1 mouse cellular context compared by ENCODE assay signal in genomic region chr12:110696173-110696974, GRCm38 (mm10).
TF ChIP-seq lines count a peak whose summit lies in the region.

No protein-coding gene starts in this region.

TF ChIP-seq in CH12.LX, 34 proteins besides CTCF, POLR2A, EP300 and RAD21 (continued from another document):
- TF ChIP-seq USF2 (conservative IDR thresholded peaks at IDR 0.05; ENCODE audit: low read depth, low read length) (no peak; the same call in 1 of the 2 replicates), MAZ (IDR thresholded peaks at IDR 0.05; ENCODE audit: low read depth, low read length) (no peak), PAX5 (IDR thresholded peaks at IDR 0.05; ENCODE audit: low read length) (no peak), ZMIZ1 (IDR thresholded peaks at IDR 0.05; ENCODE audit: low read depth, low read length) (peak; percentile 99), MEF2A (IDR thresholded peaks at IDR 0.05; ENCODE audit: borderline replicate concordance, low read depth, low read length) (peak; percentile 67; the same call in 1 of the 2 replicates), ZNF384 (IDR thresholded peaks at IDR 0.05; ENCODE audit: low read depth, low read length) (no peak), RCOR1 (conservative IDR thresholded peaks at IDR 0.05; ENCODE audit: low read depth, low read length) (no peak), ZC3H11A (IDR thresholded peaks at IDR 0.05; ENCODE audit: low read depth, low read length) (no peak), E2F4 (IDR thresholded peaks at IDR 0.05; ENCODE audit: insufficient replicate concordance, low read depth, low read length) (no peak; the same call in 1 of the 2 replicates), TCF12 (IDR thresholded peaks at IDR 0.05; ENCODE audit: low read depth, low read length) (peak; percentile 80), HCFC1 (IDR thresholded peaks at IDR 0.05; ENCODE audit: low read depth, low read length) (peak; percentile 73), ZKSCAN1 (IDR thresholded peaks at IDR 0.05; ENCODE audit: borderline replicate concordance, low read depth, low read length) (no peak), TBP (conservative IDR thresholded peaks at IDR 0.05; ENCODE audit: low read depth, low read length) (peak; percentile 96), MXI1 (IDR thresholded peaks at IDR 0.05; ENCODE audit: low read depth, low read length) (peak; percentile 83), JUN (IDR thresholded peaks at IDR 0.05; ENCODE audit: insufficient read depth, low read depth, low read length) (no peak), ETS1 (conservative IDR thresholded peaks at IDR 0.05; ENCODE audit: low read depth, low read length) (no peak), MYC (IDR thresholded peaks at IDR 0.05; ENCODE audit: low read depth, low read length) (peak; percentile 59)
